Mouse (Mus musculus) adrenal gland (tissue): ENCODE results near the gene Urod.

ENCODE experiments used
- intact Hi-C: fragments of 180-260 bp; cut with DNase I; formaldehyde crosslinking; loops from one replicate; pipeline ENCODE4 v1.15.1; 2025
- long read RNA-seq, 2 experiments: library from polyadenylated mRNA; unstranded; transcript quantifications; one replicate each; pipeline ENCODE4 v2.0.0; 2020; ENCODE audit warnings: borderline replicate concordance in 1 of 2; ENCODE audit not compliant: insufficient replicate concordance in 1 of 2

Gene Urod
- long read RNA-seq, experiment 1, transcript Urod-201 (10 exons, 1,489 nt) = major isoform, 77 of 93 reads
- long read RNA-seq, experiment 1, partial matches to known transcripts = 9 of 93 reads
- long read RNA-seq, experiment 1, other reads (novel, unspliced or antisense) = 6 of 93 reads
- long read RNA-seq, experiment 2, transcript Urod-201 (10 exons, 1,489 nt) = major isoform, 71 of 85 reads
- long read RNA-seq, experiment 2, partial matches to known transcripts = 7 of 85 reads
- long read RNA-seq, experiment 2, other reads (novel, unspliced or antisense) = 5 of 85 reads

DNA sequence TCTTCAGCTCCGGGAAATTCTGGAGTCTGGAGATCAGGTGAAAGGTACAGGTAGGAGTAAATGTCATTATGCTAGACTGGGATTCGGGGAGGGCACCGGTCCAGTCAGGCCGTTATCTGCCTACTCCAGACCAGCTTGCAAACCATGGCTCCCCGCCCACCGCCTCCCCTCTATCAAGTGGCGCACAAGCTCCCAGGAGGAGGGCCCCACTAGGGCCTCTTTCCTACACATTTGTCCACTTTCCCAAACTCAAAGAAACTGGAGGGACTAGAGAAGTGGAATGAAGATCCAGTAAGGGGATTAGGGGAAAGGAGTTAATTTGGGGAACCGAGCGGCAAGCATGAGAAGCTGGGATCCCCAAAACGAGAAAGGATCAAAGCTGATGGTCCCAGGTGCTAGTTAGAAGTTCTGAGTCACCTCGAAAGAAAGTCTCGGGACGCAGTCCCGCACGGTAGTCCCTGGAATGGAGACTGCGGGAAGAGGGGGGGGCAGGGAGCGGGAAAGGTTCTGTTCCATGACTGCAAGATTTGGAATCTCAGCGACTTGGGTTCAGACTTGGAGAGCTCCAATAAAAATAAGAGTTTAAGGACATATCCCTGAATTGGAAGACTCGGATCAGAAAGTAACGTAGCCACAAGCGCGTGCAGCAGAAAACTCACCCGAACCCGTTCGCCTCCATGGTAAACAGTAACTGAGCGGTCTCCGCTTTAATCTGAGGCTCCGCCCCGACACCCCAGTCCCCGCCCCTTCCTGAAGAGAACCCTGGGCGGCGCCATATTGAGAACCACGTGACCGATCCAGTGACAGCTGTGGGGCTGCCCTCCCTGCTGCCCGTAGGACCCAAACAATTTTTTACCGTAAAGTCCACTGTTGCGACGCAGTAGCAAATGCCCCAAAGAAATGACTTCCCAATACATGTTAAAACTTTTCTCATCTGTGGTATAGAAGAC lies at the start of gene Urod:
Urod (minus strand) TSS at position 742 of the 950 bp plus-strand sequence.
- intact Hi-C loops = no loop called here

DNA sequence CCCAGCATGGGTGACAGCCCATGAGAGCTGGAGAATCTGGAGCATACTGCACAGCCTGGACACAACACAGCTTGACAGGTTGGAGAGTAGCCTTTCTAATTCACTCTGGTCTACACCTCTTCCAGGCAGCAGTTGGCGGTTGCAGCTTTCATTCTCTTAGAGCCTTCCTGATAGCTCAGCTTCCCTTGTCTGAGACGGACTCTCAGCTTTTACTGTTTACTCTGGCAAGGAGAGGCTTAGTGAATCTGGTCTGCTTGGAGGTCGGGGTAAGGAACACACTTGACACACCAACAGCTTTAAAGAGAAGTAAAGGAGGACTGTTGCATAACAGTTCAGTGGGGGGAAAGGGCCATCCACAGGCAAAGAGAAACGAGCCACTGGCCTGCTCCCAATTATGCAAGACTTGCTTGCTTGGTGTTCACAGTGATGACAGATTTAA lies 47.1 kb upstream of the Urod start:
- intact Hi-C loops = no loop called here

DNA sequence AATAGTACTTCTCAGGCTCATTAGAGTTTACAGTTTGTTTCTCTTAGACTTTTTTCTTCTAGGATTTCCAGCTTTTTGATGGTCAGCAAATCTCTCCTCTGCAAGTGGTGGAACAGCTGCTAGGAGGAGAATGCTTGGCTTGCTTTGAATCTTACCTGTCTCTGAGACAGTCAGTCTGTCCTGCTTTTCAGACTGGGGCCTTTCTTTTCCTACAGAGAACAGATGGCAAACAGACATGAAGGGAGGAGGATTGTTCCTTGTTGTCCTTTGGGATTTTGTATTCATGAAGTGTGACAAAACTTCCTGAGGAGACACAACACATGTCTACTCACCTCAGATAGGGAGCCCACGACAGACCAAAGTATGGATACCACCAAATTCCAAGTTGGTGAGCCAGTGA lies 46.6 kb upstream of the Urod start:
- intact Hi-C loops = no loop called here

DNA sequence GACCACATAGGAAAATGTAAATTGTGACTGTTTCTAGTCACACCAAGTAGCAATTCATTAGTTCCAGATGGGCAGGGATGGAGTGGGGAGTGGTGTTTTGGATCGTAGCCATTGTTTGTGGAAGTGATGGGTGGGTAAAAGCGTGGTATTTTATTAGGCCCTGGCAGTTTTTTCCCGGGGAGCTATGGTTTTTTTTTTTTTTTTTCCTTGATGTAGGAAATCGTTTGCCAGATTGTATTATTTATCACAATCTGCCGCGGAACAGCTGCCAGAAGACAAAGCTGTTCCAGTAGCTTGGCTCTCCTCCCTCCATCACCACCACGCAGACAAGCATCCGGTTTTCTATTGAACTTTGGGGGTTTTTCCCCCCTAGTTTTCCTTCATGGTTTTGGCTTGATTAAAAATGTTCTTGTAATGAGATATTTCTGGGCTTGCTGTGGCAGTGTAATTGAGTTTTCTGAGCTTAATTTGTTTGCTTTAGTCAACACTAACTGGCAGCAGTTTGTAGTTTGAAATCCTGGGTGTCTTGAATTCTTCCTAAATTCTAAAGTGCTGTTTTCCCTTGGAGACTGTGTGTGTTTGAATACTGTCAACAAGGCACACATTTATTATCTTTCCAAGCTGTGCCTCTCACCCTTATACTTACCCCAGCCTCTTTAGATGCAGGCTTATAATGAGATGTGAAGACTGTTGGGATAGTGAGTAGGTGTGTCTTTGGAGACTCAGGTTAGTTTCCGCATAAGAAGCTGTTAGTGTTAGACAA lies 45.9 kb upstream of the Urod start:
- intact Hi-C loops = no loop called here

DNA sequence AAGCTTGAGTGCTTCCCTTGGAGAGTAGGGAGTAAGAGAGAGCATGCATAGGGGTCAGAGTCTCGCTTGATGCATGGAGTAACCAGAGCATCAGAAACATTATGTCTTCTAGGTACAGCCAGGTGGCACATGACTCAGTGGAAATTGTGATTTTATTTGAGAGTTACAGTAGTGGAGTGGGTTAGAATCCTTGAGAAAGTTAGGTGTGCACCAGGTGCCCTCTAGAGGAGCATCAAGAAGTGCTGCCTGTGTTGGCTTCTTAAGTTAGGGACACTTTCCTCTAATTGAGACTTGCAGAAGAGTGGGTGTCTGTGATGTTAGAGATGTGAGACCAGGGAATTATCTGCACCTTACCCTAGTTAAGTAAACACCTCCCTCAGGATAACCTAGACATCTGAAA lies 36.9 kb upstream of the Urod start:
- intact Hi-C loops = no loop called here

DNA sequence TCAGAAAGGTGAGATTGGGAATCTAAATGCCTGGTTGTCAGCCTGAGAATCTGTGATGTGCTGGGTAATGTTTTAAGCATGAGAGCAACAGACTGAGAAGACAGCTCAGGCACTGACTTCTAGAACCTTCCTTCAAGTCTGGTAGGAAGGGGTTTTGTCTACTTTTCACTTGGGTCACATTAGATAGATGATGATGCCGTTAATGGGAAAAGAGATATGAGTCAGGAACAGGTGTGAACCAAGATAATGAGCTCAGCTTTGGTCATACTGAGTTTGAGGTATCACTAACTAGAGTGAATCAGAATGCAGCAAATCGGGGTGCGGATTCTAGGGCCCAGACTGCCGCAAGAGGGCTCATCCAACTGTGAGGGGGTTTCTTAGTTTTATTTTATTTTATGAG lies 29.3 kb upstream of the Urod start:
- intact Hi-C loops = no loop called here

DNA sequence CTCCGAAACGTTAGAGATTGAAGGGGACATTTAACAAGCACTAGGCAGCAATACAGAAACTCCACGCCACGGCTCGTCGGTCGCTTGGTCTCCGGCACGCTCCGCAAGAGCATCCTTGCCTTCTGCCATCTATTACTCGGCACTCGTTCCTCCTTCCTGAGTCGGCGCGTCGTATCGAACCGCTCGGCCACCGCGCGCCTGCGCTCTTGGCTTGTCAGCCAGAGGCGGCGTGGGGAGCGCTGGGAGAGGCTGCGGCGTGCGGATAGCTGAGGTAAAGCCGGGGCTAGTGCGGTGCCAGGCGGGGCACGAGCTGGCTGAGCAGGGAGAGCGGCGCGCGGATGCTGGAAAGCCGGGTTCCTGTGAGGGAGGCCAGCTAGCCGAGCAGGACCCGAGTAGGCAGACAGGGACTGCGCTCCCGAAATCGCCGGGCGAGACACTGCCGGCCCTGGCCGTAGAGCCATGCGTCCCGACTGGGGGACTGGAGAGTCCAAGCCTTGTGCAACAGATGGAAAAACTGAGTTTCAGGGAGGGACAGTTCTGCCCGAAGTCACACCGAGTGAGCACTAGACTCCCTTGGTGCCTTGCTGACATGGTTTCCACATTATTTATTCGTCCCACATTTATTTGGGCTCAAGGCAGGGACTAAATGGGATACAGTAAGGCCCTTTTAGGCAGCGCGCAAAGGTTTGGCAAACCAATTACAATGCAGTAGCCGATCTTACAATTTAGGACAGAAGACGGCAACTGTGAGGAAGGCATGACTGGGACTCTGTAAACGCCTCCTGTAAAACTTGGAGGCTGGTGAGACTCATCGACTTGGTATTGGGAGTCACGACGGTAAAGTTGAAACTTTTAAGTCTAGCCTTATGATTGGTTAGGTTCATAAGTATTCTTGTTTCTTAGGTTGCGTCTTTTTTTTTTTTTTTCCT lies 25.3 kb upstream of the Urod start, which contains the start of gene Eif2b3:
Eif2b3 (plus strand) TSS at position 197 of the 929 bp plus-strand sequence.
- intact Hi-C loops = no loop called here

DNA sequence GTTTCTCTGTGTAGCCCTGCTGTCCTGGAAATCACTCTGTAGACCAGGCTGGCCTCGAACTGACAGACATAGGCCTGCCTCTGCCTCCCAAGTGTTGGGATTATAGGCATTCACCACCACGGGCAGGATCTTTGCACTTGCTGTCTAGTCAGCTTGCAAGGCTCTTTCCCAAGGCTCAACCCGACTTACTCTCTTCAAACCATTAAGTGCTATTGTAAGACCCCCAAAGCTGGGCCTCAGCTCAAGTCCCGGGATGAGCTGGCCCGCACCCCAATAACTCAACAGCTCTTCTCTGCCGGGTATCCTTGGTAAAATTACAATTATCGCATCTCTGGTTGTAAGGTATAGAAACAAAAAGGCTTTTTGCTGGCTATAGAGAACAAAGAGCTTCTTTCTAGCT lies 24.1 kb upstream of the Urod start:
- intact Hi-C loops = no loop called here

DNA sequence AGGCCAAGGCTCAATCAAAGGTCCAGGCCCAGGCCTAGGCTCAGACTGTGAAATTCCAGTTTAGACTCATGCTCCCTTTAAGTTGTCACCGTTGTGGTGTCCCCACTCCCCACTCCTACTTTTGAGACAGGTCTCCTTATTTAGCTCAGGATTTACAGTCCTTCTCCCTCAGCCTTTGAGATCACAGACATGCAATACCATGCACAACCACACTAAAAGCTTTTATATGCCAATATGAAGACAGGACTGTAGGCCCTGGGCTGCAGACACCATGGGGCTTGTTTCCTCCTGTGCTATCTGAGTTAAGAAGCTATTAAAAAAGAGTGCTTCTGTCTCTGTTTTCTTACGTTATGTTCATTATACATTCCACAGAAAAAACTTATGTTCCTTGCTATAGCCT lies 23.5 kb upstream of the Urod start:
- intact Hi-C loops = no loop called here

DNA sequence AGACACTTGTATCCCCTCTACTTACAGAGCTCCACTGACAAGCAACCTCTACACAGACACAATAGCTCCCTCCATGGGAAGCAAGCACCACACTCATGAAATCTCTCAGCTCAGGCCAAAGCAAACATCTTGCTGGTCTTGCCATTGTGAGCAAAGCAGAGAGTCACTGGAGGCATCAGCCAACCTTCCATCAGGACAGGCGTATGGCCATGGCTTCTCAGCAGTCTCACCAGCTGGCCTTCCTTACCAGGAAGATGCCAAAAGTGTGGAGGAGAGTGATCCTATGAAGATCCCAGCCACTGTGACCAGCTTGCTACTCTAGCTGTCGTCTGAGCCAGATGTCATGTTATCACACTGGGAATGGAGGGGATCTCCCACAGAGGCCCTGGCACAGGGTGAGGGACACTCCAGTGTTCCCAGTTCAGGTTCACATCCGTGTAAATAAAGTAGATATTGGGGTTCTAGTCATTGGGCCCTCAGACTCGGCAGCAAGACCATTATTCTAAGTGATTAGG lies 20.7 kb upstream of the Urod start:
- intact Hi-C loops = no loop called here

DNA sequence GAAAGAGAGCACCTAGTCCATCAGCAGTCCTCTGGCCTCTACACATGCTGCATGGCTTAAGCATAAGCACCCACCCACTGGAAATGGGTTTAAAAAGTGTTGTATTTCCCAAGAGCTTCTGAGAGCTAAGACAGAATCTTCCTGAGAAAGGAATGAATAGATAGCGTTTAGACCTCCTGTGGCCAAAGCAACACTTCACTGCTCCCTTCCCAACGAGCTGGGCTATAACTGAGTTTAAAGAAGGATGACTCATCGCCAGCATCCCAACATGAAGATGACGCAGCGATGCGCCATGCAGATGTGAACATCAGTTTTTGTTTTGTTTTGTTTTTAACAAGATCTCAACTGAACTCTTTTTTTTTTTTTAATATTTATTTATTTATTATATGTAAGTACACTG lies 19.4 kb upstream of the Urod start:
- intact Hi-C loops = no loop called here

DNA sequence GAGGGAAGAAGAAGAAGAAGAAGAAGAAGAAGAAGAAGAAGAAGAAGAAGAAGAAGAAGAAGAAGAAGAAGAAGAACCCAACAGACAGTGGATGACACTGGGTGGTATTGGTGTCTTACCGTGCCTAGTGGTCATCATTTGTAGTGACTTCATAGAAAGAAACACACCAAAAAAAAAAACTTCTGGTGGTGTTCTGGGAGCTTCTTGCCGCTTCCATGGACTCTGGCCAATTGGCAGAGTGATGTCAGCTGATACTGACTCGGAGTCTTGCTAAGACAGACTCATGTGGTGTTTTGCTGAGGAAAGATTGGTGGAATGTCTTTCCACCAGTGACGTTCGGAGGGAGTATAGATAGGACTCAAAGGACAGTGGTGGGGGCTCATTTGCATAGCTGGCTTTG lies 16.0 kb upstream of the Urod start:
- intact Hi-C loops = no loop called here

DNA sequence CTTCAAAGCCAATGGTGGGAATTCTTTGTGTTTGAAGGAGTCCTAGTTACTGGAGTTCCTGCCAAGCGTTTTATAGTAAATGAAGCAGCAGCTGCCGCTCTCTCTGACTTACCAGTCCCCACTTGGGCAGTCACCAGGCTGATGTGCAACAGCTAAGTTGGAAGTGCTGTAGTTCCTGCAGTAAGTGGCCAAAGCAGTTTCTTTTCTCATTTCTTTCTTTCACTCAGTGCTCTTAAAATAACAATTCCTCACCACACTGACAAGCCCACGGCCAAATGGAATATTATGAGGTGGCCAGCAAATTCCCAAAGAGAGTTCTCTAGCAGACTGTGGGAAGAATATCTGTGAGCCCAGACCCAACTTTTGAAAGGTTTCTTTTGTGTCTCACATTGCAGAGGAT lies 12.8 kb upstream of the Urod start:
- intact Hi-C loops = no loop called here

DNA sequence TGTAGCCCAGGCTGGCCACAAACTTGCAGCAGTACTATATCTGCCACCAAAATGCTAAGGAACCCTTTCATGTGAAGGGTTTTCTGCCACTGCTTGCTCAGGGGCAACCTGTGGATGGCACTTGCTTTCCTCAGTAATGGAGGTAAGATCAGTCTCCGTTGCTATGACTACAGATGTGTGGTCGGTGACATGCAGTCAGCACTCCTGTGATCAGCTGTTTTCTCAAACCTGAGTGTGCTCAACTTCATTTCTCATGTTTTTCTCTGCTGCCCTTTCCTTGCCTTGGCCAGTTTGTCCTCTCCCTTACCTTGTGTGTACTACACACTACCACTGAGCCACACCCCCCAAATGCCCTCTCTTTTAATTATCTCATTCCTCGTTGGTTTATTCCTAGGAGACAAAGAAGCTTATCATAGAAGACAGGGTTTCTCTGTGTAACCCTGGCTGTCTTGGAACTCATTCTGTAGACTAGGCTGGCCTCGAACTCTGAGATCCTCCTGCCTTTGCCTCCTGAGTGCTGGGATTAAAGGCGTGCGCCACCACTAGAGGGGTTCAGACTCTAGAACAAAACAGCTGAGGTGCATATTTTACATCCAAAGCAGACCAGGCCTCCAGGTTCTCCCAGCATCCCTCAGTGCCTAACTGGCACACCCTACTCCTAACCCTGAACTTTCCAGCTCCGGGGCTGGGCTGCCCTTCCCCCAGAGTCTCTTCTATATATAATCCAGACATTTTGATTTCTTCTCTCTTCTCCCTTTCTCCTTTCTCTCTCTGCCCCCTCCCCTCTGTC lies 11.6 kb upstream of the Urod start:
- intact Hi-C loops = no loop called here

DNA sequence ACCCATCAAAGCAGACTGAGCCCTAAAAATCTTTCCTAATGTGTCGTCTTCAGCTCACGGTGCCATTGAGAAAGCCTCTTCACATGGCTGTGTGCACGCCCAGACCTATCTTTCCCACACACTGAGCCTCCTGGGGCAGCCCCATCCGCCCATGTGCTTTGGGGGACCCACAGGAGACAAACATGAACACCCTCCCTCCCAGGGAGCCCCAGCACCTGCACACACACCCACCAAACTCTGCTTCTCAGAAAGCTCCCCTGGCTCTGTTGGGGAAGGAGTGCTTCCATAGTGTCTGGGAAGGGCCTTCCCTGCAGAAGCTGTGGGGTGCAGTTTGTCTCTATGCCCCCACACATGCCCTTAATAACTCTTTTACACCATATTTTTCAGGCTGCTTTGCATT lies 10.4 kb upstream of the Urod start:
- intact Hi-C loops = loop anchor here (5.0 kb wide), 2 partner anchors 118 to 138 kb away; no protein-coding TSS in a partner anchor

DNA sequence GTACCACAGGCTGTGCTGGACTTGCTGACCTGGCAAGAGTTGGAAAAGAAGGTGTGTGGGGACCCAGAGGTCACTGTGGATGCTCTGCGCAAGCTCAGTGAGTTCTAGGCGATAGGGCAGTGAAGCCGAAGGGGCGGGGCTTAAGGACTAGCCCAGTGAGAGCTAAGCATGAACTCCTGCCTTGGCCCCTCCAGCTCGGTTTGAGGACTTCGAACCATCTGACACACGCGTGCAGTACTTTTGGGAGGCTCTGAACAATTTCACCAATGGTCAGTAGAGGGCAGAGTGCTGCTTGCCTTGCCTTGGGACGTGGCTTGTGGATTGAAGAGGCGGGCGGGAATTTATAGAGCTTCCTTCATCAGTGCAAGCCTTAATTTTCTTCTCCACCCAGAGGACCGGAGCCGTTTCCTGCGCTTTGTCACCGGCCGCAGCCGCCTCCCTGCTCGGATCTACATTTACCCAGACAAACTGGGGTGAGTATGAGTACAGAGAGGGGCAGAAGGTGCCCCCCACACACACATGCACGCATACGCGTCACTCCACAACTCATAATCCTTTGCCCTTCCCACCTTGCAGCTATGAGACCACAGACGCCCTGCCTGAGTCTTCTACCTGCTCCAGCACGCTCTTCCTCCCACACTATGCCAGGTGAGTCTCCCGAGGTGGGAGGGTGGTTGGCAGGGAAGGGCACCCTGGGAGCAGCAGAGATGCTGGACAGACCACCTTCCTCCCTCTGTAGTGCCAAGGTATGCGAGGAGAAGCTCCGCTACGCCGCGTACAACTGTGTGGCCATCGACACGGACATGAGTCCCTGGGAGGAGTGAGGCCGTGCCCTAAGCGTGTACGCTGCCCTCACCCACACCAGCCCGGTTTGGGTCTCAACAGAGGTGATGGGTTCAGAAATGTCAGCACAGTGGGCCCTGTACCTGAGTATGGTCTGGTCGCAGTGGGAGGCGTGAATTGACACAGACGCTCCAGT lies 8.6 kb upstream of the Urod start:
- intact Hi-C loops = loop anchor here (5.0 kb wide), 2 partner anchors 119 to 139 kb away; no protein-coding TSS in a partner anchor

DNA sequence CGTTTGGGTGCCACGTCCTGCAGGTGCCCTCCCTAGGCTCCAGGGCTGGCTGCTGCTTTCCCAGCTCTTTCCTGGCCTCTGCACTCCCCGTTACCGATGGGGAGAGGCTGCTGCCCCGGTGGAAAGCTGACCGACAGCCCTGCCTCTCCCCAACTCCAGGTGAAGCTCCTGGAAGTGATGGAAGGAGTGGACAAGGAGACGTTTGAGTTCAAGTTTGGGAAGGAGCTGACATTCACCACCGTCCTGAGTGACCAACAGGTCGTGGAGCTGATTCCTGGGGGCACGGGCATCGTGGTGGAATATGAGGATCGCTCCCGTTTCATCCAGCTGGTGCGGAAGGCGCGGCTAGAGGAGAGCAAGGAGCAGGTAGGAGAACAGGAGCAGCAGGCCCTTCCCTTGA lies 7.7 kb upstream of the Urod start:
- intact Hi-C loops = loop anchor here (5.0 kb wide), 2 partner anchors 120 to 140 kb away; no protein-coding TSS in a partner anchor
